Mouse (Mus musculus) embryo, embryonic 11 days (tissue): ENCODE measurements around the gene Epb41l2.
A peak's percentile ranks its signal among the peaks of the same experiment; 100 is the strongest.

Experiments used
- DNase-seq: peaks from one replicate; pipeline ENCODE4 v3.0.0-alpha.2; 2015

Epb41l2 gene

GRCm38 (mm10) chr10:25520428-25520827 is 160.8 kb downstream of the Epb41l2 start:
- no peak for DNase-seq

DNA sequence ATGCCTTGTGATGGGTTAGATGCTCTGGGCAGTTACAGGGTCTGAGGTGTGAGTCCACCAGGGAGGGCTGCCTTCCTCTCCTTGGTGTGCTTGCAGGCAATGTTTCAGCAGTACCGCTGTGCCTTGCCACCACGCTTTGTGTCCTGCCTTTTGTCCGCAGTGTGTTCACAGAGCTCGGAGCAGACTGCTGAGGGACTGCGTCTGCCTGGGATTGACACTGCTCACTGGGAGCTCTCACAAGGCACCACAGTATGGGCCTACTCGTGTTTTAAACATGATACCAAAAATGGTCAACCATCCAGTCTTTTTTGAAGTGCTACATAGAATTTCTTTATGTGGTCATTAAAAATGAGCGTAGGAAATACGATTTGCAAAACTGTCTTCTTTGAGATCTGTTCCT is 164.1 kb downstream of the Epb41l2 start:
- DNase-seq, result no peak

- no peak for DNase-seq
Measured at GRCm38 (mm10) chr10:25526156-25526555, 166.6 kb downstream of the Epb41l2 start.

- DNase-seq, result no peak
Measured at GRCm38 (mm10) chr10:25526622-25527021, 167.0 kb downstream of the Epb41l2 start.

- no peak for DNase-seq
Measured at GRCm38 (mm10) chr10:25527126-25527525, 167.5 kb downstream of the Epb41l2 start.

DNA sequence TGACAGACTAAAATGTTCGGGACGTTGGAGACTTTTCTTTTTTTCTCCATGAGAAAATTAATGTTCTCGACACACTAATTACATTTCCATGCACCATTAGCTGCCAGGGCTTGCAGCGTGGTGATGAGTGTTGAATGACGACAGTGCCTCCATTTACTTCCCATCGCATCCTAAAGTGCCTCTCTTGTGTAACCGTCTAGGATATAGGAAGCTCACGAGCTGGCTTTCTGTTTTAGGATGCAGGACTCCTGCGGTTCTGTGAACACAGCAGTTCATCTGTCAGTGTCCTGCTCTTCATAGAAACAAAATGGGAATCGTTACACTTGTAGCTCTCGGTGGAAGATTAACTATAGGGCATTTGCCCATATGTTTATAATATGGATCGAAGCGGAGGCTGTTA is 171.7 kb downstream of the Epb41l2 start:
- DNase-seq, result no peak

GRCm38 (mm10) chr10:25533105-25533504 is 173.5 kb downstream of the Epb41l2 start:
- DNase-seq, result no peak

- DNase-seq, result no peak
Measured at GRCm38 (mm10) chr10:25533513-25534246, 174.1 kb downstream of the Epb41l2 start.

DNA sequence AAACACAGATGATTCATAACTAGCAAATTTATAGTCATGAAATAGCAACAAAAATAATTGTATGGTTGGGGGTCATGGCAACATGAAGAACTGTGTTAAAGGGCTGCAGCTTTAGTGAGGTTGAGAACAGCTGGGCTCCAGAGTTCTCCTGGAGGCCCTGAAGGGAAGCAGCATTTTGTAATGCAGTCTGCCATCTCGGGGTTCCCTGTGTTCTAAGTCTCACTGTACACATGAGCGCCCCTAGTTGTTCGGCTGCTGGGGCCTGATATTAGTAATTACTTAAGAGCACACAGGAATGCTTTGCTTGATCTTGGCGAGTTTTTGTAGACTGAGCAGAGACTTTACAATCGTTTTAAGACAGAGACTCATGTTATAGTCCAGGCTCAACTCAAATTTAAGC is 174.9 kb downstream of the Epb41l2 start:
- DNase-seq, result no peak

DNA sequence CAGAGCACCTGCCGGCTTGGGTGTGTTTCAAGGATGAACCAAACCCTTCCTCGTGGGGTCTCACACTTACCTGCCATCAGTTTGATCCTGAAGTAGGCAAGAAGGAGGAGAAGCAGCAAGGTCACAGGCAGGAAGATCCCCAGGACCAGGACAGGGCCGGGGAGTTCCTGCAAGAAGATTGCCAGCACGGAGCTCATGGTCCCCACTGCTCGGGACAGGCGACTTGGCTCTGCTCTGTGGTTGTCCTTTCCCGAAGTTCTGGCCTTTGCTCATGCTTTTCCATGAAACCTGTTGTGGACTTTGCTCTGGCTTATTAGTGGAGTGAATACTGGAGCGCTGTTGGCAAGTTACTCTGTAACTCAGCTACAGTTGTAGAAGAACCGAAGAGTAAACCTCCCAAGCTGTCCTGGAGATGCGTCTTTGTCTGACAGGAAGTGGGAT is 176.3 kb downstream of the Epb41l2 start, which contains the start of gene Smlr1:
Gene Smlr1 (minus strand): TSS at position 377 of the 441 bp plus-strand sequence.
- no peak for DNase-seq

DNA sequence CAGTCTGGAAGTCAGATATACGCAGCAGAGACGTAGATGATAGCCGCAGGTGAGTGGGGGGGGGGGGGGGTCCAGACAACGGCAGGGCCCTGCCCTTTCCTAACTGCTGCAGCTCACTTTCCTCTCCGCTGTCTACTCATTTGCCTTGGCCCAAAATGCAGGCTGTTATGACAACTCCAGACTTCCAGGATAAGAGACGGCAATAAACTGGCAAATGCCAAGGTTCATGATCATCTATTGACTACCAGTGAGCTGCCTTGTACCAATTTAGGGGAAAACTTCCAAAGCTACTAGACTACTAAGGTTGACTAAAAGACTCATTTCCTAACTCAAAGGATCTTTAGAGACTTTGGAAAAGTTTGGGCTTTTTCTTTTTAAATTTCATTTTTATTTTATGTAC is 177.0 kb downstream of the Epb41l2 start:
- no peak for DNase-seq

GRCm38 (mm10) chr10:25538738-25539137 is 179.1 kb downstream of the Epb41l2 start:
- no peak for DNase-seq

GRCm38 (mm10) chr10:25539146-25539770 is 179.7 kb downstream of the Epb41l2 start:
- no peak for DNase-seq

- no peak for DNase-seq
Measured at GRCm38 (mm10) chr10:25539771-25540168, 180.2 kb downstream of the Epb41l2 start.

DNA sequence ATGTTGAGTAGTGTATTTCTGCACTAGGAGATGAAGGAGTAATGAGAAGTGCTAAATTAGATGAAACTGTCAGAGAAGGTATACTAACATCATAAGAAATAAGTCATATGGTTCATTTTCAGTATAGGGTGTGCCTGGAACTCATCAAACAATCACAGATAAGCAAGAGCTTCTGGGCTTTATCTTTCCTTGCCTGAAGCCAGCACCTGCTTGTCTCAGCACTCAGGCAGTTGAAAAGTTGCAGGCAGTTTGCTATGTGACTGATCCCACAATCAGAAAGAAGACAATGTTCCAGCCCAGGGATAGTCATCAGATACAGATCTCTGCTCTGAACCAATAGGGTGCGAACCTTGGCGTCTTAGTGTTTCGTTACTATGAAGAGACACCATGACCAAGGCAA is 181.5 kb downstream of the Epb41l2 start:
- no peak for DNase-seq

GRCm38 (mm10) chr10:25552936-25553335 is 193.3 kb downstream of the Epb41l2 start:
- no peak for DNase-seq

DNA sequence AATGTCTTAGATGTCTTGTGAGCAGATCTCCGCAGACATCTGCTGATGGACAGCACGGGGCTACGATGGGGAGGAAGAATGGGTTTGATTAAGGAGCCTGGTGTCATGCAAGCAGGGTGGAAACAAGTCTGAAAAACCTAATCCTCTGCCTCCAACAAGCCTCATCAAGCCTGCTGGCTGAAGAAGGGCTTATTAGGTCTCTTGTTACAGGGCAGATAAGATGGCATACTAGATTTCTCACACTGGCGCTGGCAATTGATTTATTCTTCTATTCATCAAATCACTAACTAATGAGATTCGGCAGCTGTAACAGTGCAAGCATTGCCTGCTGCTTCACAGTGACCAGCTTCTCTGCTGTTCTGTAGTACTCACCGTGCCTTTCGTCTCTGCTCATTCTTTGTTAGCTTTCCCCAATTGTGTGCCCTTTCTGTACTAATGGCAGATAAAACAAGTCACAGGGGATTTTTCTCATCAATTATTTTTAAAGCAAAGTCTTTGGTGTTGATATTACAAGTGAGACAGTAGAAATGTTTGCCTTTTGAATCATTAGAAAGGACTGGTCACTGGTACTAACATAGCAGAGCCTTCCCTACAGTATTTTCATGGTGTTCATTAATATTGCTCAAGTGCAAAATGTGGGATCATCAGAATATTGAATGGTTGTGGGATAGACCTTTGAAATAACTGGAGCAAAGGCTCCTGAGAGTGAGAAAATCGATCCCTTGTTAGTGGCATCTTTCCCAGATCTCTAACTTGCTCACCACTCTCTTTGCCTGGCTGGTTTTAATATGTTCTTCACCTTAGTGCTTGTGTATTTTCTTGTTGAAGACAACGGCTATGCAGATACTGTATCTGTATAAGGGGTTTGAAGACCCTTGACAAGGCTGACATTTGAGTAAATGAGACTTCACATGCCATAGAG is 212.0 kb downstream of the Epb41l2 start:
- peak; percentile 13 for DNase-seq
